Mouse (Mus musculus) lung, postnatal 0 days (tissue): ENCODE data around the gene Gm8773.

Experiments used
- CTCF ChIP-seq: IDR thresholded peaks from 2 replicates; pipeline ENCODE4 v1.5.1; 2016; ENCODE audit warnings: antibody characterized with exemption, mild to moderate bottlenecking
- EP300 ChIP-seq: IDR thresholded peaks from 2 replicates; pipeline ENCODE4 v1.6.1; 2016; ENCODE audit warnings: antibody characterized with exemption, mild to moderate bottlenecking, control low read depth

DNA sequence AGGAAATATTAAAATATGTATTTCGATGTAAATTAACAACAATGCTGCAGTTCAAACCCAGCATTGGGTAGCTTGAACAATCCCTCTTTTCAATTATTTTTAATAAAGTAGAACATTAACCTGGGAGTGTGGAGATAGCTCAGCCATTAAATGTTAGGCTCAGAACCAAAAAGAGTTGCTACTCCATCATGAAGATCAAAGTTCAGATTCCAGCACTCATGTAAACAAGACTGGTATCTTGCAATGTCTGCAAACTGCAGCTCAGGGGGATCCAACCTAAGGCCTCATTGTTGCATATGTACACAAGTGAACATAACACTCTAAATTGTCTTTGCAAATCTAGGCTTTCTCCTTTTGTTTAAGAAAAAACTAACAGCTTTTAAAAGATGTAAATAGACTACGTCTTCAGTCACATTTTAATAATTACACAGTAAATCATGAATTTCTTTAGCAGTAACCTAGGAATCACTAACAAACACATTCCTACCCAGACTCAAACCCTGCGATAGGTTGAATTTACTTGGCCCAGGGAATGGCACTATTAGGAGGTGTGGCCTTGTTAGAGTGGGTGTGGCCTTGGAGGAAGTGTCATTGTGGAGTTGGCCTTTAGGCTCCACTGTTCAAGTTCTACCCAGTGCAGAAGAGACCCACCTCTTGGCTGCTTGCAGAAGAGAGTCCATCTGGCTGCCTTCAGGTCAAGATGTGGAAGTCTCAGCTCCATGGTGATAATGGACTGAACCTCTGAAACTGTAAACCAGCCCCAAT lies 39.8 kb upstream of the Gm8773 start:
- TF ChIP-seq CTCF (no peak), EP300 (no peak)
